Mouse (Mus musculus): ENCODE measurements around the gene Eef1b2. TPM values are rescaled to one million over a fixed set of nuclear protein-coding genes. Genes with fewer than 3 reads are reported as not detected.
"Not testable (repeated sequence)": the region's sequence is repeated elsewhere in the genome, so short reads cannot be mapped to it uniquely, and the experiment has no call there.

Gene Eef1b2
- polyA plus RNA-seq (2015; fragmentation: Nextera tagmentation; extraction: Ambion mirVana): 446 and 479 TPM in 2 replicates

DNA sequence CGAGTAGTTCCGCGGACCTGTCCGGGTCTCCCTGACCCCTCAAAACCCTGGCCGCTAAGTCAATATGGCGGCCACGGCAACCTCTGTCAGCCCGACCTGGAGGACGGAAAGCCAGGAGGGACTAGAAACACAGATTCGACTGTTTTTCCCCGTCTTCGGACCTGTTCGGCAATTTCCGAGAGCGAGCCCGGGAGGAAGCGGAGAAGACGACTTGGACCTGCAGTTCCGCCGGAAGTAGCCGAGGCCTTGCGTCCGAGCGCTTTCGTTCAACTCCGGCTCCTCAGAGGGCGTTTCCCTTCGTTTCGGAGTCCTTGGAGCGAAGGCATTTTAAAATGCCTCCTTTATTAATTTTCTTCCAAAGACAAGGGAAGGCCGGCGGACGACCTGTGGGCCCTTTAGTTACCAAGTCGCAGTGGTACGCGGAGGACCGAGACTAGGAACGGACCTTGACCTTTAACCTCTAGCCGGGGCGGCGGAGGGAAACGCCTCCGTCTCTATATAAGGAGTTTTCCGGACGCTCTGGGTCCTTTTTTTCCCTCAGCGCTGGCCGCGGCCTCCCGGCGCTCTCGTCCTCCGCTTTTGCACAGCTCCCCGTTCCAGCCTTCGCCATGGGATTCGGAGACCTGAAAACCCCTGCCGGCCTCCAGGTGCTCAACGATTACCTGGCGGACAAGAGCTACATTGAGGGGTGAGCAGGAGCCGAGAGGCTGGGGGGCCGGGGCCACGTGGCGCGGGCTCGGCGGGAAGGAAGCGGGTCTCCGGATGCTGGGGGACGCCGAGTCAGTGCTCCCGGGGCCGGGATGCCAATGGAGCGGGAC lies at the start of gene Eef1b2, which contains the start of gene Ndufs1:
Gene Eef1b2, plus strand, starts transcription at position 222 of the 818 bp plus-strand sequence.
Gene Ndufs1, minus strand, starts transcription at position 230 of the 818 bp plus-strand sequence.
- peak within 1 kb of the TSS; percentile 92 for H3K27ac ChIP-seq
- no peaks in the 10 kb centered on the region for H3K27me3 ChIP-seq (replicated peaks)
- ATAC-seq (replicated peaks): peak; percentile 94
- H3K4me3 ChIP-seq: peak within 1 kb of the TSS; percentile 72
- no peaks in the 10 kb centered on the region; the same call in 1 of the 2 replicates for H3K36me3 ChIP-seq (replicated peaks)
- H3K9ac ChIP-seq: peak within 1 kb of the TSS; percentile 86
- no peaks in the 10 kb centered on the region for H3K9me3 ChIP-seq
- H3K4me1 ChIP-seq: peaks cover 26% of the 10 kb centered on the region
- H3K4me2 ChIP-seq: peak within 1 kb of the TSS; percentile 83
- WGBS: under 1% methylated on average over 72 of the region's 72 CpGs

DNA sequence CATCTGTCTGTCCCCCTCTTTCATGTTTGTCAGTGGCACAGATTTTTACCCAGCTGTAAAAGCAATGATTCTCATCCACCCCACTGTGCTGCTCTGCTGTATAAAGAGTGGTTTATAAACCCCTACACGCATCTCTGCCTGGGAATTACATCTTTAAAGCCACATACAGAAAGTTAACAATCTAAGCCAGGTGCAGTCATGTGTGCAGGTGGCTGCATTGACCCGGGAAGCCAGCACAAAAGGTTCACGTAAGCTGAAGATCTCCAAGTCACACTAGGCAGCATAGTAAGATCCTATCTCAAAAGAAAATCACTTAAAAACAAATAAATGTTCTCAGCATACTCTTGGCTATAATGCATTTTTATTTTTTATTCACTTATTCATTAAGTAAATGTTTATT lies 47.4 kb upstream of the Eef1b2 start:
- H3K9ac ChIP-seq: no peak overlapping the region
- 20% methylated on average over 3 of the region's 3 CpGs for WGBS
- ATAC-seq (replicated peaks): no peak
- no peak overlapping the region for H3K4me3 ChIP-seq
- no peak overlapping the region for H3K27ac ChIP-seq
- H3K9me3 ChIP-seq: no peaks in the 10 kb centered on the region
- peak overlapping the region; percentile 48; the same call in 1 of the 2 replicates for H3K4me2 ChIP-seq
- 0 out of 2 replicates have a peak, but pooled peaks cover 4% of the 10 kb centered on the region for H3K36me3 ChIP-seq (replicated peaks)
- no peaks in the 10 kb centered on the region for H3K27me3 ChIP-seq (replicated peaks)
- H3K4me1 ChIP-seq: peaks cover 3% of the 10 kb centered on the region

DNA sequence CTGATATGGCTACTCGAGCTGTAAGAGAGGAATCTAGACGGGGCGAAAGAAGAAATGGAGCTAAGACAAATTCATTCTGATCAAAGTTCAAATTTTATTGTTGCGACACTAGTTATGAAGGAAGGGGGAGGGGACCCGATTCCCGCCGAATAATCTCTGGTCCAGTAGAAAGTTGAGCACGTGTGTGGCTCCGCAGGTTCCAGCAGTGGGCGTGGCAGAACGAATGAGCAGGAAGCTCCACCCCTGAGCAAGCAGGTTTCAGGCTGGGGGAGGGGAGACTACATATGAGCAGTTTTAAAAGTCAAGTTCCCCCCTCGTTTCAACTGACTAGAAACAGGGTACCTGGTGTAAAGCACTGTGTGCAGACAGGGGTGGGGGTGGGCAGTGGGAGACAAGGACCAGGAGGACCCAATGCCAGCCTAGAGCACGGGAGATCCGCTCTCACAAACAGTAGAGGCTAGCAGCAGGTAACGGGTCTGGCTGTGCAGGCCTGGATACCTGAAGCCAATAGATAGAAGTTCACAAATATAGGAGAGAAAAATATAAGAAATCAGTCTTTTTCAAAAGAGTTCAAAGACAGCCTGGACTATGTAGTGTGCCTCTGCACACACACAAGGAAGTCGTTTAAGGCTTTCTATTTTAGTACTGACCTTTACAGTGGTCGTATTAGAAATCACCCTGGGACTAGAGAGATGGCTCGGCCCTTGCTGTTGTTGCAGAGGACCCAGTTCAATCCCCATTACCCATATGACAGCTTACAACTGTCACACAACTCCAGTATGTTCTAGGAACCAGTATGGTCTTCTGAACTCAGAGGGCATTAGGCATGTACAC lies 46.6 kb upstream of the Eef1b2 start:
- no peak overlapping the region for H3K27ac ChIP-seq
- 24% methylated on average over 18 of the region's 18 CpGs for WGBS
- no peaks in the 10 kb centered on the region for H3K27me3 ChIP-seq (replicated peaks)
- 0 out of 2 replicates have a peak, but pooled peaks cover 4% of the 10 kb centered on the region for H3K36me3 ChIP-seq (replicated peaks)
- peak; percentile 70 for ATAC-seq (replicated peaks)
- peaks cover 3% of the 10 kb centered on the region for H3K4me1 ChIP-seq
- H3K9ac ChIP-seq: no peak overlapping the region
- peak overlapping the region; percentile 48 for H3K4me2 ChIP-seq
- no peaks in the 10 kb centered on the region for H3K9me3 ChIP-seq
- peak overlapping the region; percentile 24 for H3K4me3 ChIP-seq

DNA sequence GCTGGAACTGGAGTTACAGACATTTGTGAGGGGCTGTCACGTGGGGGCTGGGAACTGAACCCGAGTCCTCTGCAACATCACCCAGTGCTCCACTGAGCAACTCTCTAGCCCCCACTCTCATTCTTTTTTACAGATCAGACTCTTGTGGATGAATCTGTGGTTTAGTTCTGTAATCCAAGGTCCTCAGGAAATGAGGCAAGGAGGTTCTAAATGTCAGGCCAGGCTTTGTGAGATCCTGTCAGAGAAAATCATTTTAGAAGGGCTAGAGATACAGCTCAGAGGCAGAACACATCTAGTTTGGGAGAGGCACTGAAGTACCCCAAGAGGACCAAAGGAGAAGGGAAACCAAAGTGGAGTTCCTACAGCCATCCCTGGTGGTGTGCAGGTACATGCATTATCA lies 45.7 kb upstream of the Eef1b2 start:
- H3K4me2 ChIP-seq: no peak overlapping the region
- no peak for ATAC-seq (replicated peaks)
- no peaks in the 10 kb centered on the region for H3K36me3 ChIP-seq (replicated peaks)
- 90% methylated on average over 2 of the region's 2 CpGs for WGBS
- H3K9ac ChIP-seq: no peak overlapping the region
- no peak overlapping the region for H3K27ac ChIP-seq
- H3K9me3 ChIP-seq: no peaks in the 10 kb centered on the region
- no peaks in the 10 kb centered on the region for H3K27me3 ChIP-seq (replicated peaks)
- peaks cover 3% of the 10 kb centered on the region for H3K4me1 ChIP-seq
- H3K4me3 ChIP-seq: no peak overlapping the region

DNA sequence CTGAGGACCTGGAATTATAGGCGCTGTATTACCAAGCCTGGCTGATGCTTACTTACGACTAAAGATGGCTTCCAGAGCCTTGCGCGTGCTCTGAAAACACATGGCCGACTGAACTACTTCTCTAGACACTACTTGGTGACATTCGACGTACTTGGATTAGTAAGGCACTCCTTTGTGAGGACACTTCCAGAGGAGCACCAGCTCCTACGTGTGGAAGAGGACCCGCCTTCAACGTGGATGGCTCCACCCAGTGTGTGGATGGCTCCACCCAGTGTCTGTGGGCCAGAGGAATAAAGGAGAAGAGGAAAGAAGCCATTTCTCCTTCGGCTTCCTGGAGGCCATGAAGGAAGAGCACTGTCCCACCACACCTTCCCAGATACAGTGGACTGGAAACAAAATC lies 44.9 kb upstream of the Eef1b2 start:
- no peaks in the 10 kb centered on the region for H3K27me3 ChIP-seq (replicated peaks)
- H3K9me3 ChIP-seq: no peaks in the 10 kb centered on the region

DNA sequence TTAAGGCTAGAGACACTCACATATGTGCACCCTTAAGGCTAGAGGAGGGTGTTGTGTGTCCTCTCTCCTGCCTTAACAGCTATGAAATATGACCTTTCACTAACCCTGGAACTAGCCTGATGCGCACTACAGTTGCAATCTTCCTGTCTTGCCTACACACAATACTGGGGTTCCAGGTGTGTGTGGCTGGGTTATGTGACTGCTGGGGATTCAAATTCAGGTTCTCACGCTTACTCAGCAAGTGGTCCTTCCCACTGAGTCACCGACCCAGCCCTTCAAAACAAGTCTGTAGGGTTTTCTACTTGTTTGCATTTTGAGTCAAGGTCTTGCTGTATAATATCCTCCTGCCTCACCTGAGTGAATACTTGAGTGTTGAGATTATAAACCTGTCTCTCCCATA lies 42.1 kb upstream of the Eef1b2 start:
- Histone ChIP-seq H3K4me2 (no peak overlapping the region), H3K4me3 (no peak overlapping the region), H3K27me3 (replicated peaks) (no peaks in the 10 kb centered on the region), H3K9me3 (no peaks in the 10 kb centered on the region), H3K9ac (no peak overlapping the region), H3K27ac (no peak overlapping the region), H3K36me3 (replicated peaks) (peaks cover 9% of the 10 kb centered on the region; the same call in 1 of the 2 replicates), H3K4me1 (peaks cover 3% of the 10 kb centered on the region; the same call in 1 of the 2 replicates)
- 85% methylated on average over 3 of the region's 3 CpGs for WGBS
- ATAC-seq (replicated peaks): no peak

More for the DNA sequence above, 44.9 kb upstream of the Eef1b2 start:
- H3K9ac ChIP-seq: no peak overlapping the region
- no peak overlapping the region for H3K4me2 ChIP-seq
- H3K4me3 ChIP-seq: no peak overlapping the region
- 94% methylated on average over 11 of the region's 11 CpGs for WGBS
- H3K4me1 ChIP-seq: peaks cover 3% of the 10 kb centered on the region
- H3K27ac ChIP-seq: no peak overlapping the region
- no peak for ATAC-seq (replicated peaks)
- H3K36me3 ChIP-seq (replicated peaks): no peaks in the 10 kb centered on the region

DNA sequence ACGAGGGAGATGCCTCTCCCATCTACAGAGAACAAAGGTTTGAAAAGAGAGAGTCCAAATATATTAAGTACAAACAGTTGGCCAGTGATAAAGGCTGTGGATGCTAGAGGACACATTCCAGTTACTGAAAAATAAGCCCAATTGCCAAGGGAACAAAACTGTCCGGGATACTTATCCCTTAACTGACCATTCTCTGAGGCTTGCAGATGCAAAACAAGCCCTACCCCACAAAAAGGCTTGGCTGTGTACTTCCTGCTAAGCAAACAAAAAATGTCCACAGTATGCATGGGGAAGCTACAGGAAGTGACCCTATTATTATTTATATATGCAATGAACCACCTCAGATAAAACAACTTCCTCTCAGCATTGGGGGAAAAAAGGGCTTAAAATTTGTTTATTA lies 38.7 kb upstream of the Eef1b2 start:
- Histone ChIP-seq H3K27ac (no peak overlapping the region), H3K4me2 (no peak overlapping the region), H3K27me3 (replicated peaks) (no peaks in the 10 kb centered on the region), H3K4me3 (no peak overlapping the region), H3K36me3 (replicated peaks) (peaks cover 9% of the 10 kb centered on the region; the same call in 1 of the 2 replicates), H3K9ac (no peak overlapping the region), H3K9me3 (no peaks in the 10 kb centered on the region), H3K4me1 (no peaks in the 10 kb centered on the region)
- ATAC-seq (replicated peaks): no peak
- 80% methylated on average over 2 of the region's 2 CpGs for WGBS

DNA sequence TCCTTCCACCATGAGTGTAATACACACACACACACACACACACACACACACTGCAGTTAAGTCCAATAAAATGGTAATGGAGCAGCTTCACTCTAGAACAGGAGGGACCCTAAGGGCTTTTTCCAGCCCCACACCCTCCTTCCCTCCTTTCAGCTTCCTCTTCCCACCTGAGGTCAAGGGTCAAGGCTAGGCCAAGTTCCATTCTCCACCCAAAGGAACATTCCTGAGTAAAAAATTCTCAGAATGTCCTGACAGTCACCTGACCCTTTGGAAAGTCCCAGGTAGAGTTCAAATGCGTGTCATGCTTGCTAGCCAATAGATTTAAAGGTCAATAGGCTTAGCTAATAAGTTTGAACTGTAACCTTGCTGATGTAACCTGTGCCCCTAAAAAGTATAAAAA lies 38.0 kb upstream of the Eef1b2 start:
- not testable (repeated sequence) for H3K27me3 ChIP-seq (replicated peaks); H3K9me3 ChIP-seq; H3K4me3 ChIP-seq; H3K27ac ChIP-seq; ATAC-seq (replicated peaks); H3K4me1 ChIP-seq; H3K9ac ChIP-seq; H3K4me2 ChIP-seq
- 98% methylated on average over 1 of the region's 1 CpGs for WGBS
- H3K36me3 ChIP-seq (replicated peaks): peaks cover 12% of the 10 kb centered on the region; the same call in 1 of the 2 replicates

DNA sequence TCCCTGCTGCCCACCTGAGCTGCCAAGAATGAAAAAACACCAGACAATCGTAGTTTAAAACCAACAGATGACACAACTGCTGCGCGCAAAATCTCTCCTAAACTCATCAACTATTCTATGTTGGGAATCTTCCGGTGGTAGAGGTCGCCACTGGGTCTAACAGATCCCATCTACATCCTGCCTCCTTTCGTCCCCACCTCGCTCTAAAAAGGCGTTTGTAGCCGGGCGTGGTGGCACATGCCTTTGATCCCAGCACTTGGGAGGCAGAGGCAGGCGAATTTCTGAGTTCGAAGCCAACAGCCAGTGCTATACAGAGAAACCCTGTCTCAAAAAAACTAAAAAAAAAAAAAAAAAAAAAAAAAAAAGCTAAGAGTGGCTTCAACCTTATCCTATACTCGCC lies 36.4 kb upstream of the Eef1b2 start:
- Histone ChIP-seq H3K4me3 (no peak overlapping the region), H3K27ac (no peak overlapping the region), H3K27me3 (replicated peaks) (no peaks in the 10 kb centered on the region), H3K9me3 (no peaks in the 10 kb centered on the region), H3K4me2 (no peak overlapping the region), H3K9ac (no peak overlapping the region), H3K36me3 (replicated peaks) (peaks cover 19% of the 10 kb centered on the region; the same call in 1 of the 2 replicates), H3K4me1 (no peaks in the 10 kb centered on the region)
- ATAC-seq (replicated peaks): no peak
- WGBS: 96% methylated on average over 13 of the region's 13 CpGs

DNA sequence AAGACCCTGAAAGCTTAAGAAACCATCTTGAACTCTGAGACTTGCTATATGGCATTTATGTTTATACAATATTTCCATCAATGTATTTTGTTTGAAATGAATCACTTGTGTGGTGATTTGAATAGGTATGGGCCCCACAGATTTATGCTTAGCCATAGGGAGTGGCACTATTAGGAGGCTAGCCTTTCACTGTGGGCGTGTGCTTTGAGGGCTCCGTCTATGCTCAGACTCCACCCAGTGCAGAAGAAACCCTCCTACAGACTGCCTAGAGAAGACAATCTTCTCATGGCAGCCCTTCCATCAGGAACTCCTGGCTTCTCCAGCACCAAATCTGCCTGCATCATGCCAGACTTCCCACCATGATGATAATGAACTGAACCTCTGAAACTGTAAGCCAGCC lies 8.0 kb upstream of the Eef1b2 start:
- H3K4me2 ChIP-seq: no peak overlapping the region
- no peak for ATAC-seq (replicated peaks)
- H3K9me3 ChIP-seq: no peaks in the 10 kb centered on the region
- no peaks in the 10 kb centered on the region for H3K27me3 ChIP-seq (replicated peaks)
- H3K4me3 ChIP-seq: no peak overlapping the region
- 89% methylated on average over 2 of the region's 2 CpGs for WGBS
- H3K36me3 ChIP-seq (replicated peaks): peaks cover 39% of the 10 kb centered on the region
- H3K27ac ChIP-seq: no peak overlapping the region
- no peak overlapping the region for H3K9ac ChIP-seq
- H3K4me1 ChIP-seq: no peaks in the 10 kb centered on the region

DNA sequence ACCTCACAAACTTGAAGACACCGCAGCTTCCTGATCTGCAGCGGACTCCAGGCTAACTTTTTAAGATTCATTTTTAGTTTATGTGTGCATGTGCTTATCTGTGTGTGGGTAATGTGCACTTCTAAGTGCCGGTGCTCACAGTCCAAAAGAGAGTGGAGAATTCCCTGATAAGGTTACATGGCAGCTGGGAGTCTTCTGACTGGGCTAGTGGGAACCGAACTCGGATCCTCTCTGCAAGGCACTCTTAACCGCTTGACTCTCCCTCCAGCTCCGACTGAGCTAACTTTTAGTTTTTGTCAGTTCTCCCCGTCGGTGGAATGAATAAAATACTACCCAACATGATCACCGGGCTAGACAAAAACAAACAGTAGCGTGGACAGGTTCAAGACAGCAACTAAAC lies 772 bp upstream of the Eef1b2 start:
- no peaks in the 10 kb centered on the region for H3K9me3 ChIP-seq
- ATAC-seq (replicated peaks): no peak
- H3K27me3 ChIP-seq (replicated peaks): no peaks in the 10 kb centered on the region
- H3K4me3 ChIP-seq: peak overlapping the region; percentile 72
- 10% methylated on average over 11 of the region's 11 CpGs for WGBS
- H3K4me2 ChIP-seq: peak overlapping the region; percentile 83
- H3K27ac ChIP-seq: peak overlapping the region; percentile 92
- peaks cover 26% of the 10 kb centered on the region for H3K4me1 ChIP-seq
- peak overlapping the region; percentile 86 for H3K9ac ChIP-seq
- H3K36me3 ChIP-seq (replicated peaks): peaks cover 8% of the 10 kb centered on the region; the same call in 1 of the 2 replicates

DNA sequence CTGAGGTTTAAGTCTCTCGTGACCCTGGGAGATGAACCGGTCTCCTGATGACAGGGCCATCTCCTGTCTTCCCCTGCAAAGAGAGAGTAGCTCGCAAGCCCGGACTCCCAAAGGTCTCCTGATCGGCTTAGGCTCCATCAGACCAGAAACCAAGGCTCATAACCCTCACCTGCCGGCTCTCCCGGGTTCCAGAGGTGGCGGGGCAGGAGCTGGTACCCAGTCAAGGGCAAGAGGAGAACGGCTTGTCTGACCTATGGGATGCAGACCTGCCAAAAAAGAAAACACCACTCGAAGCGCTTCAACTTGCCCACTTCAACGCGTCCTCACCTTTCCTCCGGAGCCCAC lies 394 bp upstream of the Eef1b2 start:
- H3K4me2 ChIP-seq: peak overlapping the region; percentile 83
- peaks cover 5% of the 10 kb centered on the region; the same call in 1 of the 2 replicates for H3K36me3 ChIP-seq (replicated peaks)
- H3K4me1 ChIP-seq: peaks cover 26% of the 10 kb centered on the region
- H3K27ac ChIP-seq: peak overlapping the region; percentile 92
- WGBS: under 1% methylated on average over 14 of the region's 14 CpGs
- peak; percentile 64 for ATAC-seq (replicated peaks)
- peak overlapping the region; percentile 72 for H3K4me3 ChIP-seq
- no peaks in the 10 kb centered on the region for H3K27me3 ChIP-seq (replicated peaks)
- no peaks in the 10 kb centered on the region for H3K9me3 ChIP-seq
- H3K9ac ChIP-seq: peak overlapping the region; percentile 86

Data from midbrain, embryonic 15.5 days (tissue).